In the genomic region with DNA sequence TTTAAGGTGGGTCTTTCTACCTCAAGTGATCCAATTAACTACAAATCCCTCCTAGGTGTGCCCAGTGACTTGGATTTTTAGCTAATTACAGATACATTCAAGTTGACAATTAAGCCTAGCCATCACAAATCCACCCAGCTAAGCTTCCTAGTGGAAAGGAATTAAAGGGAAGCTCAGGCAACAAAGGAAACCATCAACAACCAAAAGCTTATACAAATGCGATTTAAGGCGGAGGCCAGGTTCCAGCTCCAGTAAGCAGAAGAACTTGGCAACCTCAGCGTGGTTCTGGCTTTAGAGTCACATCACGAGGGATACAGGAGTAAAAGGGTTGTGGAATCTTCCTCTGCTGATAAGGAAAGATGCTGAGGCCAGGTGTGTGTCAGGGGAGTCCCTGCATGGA, we compare ENCODE assay signal across 21 mouse cellular contexts.
"Had no signal": no experiment of that assay in that cellular context is flagged by ENCODE, and none has a peak within 500 bp of the region (broad histone marks: within the 10 kb centered on the region; RNA-seq: fewer than 3 reads in every experiment).

No protein-coding gene starts in this region.

- H3K4me3 ChIP-seq: limb, embryonic 12.5 days; limb, embryonic 15.5 days; liver, embryonic 12.5 days; liver, embryonic 15.5 days; lung, embryonic 15.5 days; megakaryocyte, embryonic 14.5 days; midbrain, embryonic 10.5 days; midbrain, embryonic 13.5 days had no signal

- H3K9me3 ChIP-seq: limb, embryonic 15.5 days; liver, embryonic 12.5 days; liver, embryonic 15.5 days; lung, embryonic 15.5 days; midbrain, embryonic 10.5 days had no signal

- H3K27ac ChIP-seq: limb, embryonic 12.5 days; limb, embryonic 15.5 days; liver, embryonic 12.5 days; liver, embryonic 15.5 days; lung, embryonic 15.5 days; midbrain, embryonic 10.5 days; midbrain, embryonic 13.5 days; stomach, postnatal 0 days had no signal

- H3K9ac ChIP-seq: limb, embryonic 12.5 days; limb, embryonic 15.5 days; liver, embryonic 12.5 days; liver, embryonic 15.5 days; lung, embryonic 15.5 days; midbrain, embryonic 13.5 days had no signal

- DNase-seq: kidney, adult 8-10 months; kidney, postnatal 14 days; kidney, postnatal 4 days; left cerebral cortex, postnatal 4 days; lung, adult 18-20 months; lung, postnatal 10 days; lung, postnatal 36 days; right cerebral cortex, adult 18-20 months; right cerebral cortex, postnatal 14 days; right cerebral cortex, postnatal 4 days; thymus, adult 18-20 months; thymus, postnatal 36 days had no signal

- H3K4me1 ChIP-seq: limb, embryonic 12.5 days; limb, embryonic 15.5 days; liver, embryonic 12.5 days; liver, embryonic 15.5 days; lung, embryonic 15.5 days; megakaryocyte, embryonic 14.5 days had no signal

- H3K36me3 ChIP-seq: limb, embryonic 12.5 days; limb, embryonic 15.5 days; liver, embryonic 12.5 days; liver, embryonic 15.5 days; lung, embryonic 15.5 days; midbrain, embryonic 10.5 days; midbrain, embryonic 13.5 days had no signal
